Mouse (Mus musculus): ENCODE results near the gene Gm8356. TPM values are rescaled to one million over a fixed set of nuclear protein-coding genes. Genes with fewer than 3 reads are reported as not detected.
"Not testable (repeated sequence)": the region's sequence is repeated elsewhere in the genome, so short reads cannot be mapped to it uniquely, and the experiment has no call there.

The Gm8356 gene
- total RNA-seq (2014; rRNA removed), result not detected in 2 replicates
- polyA plus RNA-seq (2015; fragmentation: Nextera tagmentation; extraction: Ambion mirVana), result not detected in 2 replicates

DNA sequence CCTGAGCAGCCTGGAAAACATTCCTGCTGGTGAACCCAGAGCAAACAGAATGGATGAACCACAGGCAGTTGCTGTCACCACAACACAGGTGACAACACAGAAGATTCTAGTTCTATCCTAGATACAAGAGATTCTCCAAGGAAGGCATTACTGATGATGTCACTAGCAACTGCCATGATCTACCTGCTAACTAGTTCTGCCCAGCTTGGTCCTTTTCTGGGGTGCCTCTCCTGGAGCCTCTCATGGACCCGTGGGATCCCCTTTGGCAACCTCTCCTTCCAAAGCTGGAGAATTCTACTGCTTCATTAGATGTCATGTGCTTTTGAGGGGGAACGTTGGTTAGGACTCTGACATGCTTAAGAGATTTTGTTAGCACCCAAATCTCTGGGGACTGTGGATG lies at the start of gene Gm8356:
Gene Gm8356, minus strand, starts transcription at position 101 of the 400 bp plus-strand sequence.
- ATAC-seq (ENCODE audit: low FRiP score); H3K4me2 ChIP-seq (ENCODE audit: low read depth, low read length, poor library complexity, severe bottlenecking); H3K27me3 ChIP-seq (ENCODE audit: insufficient read depth, low read length); DNase-seq (ENCODE audit: low spot score); H3K4me1 ChIP-seq (ENCODE audit: insufficient read depth, low read length); H3K9ac ChIP-seq (replicated peaks; ENCODE audit: low read length, poor library complexity, severe bottlenecking); H3K27ac ChIP-seq (ENCODE audit: low read depth, low read length); H3K9me3 ChIP-seq (ENCODE audit: low read length); H3K4me3 ChIP-seq (ENCODE audit: low read depth, low read length); H3K36me3 ChIP-seq (ENCODE audit: insufficient read depth, low read length): not testable (repeated sequence)
- no CpG with 5 or more reads among the region's 2 CpGs for WGBS

- not testable (repeated sequence) for H3K27me3 ChIP-seq (ENCODE audit: insufficient read depth, low read length); DNase-seq (ENCODE audit: low spot score); H3K4me2 ChIP-seq (ENCODE audit: low read depth, low read length, poor library complexity, severe bottlenecking); H3K36me3 ChIP-seq (ENCODE audit: insufficient read depth, low read length); H3K9me3 ChIP-seq (ENCODE audit: low read length); H3K27ac ChIP-seq (ENCODE audit: low read depth, low read length); H3K4me3 ChIP-seq (ENCODE audit: low read depth, low read length); H3K4me1 ChIP-seq (ENCODE audit: insufficient read depth, low read length); H3K9ac ChIP-seq (replicated peaks; ENCODE audit: low read length, poor library complexity, severe bottlenecking); ATAC-seq (ENCODE audit: low FRiP score)
- WGBS, result 35% methylated on average over 1 of the region's 1 CpGs
Observed at GRCm38 (mm10) chr14:6486331-6486730, 50.8 kb downstream of the Gm8356 start.

DNA sequence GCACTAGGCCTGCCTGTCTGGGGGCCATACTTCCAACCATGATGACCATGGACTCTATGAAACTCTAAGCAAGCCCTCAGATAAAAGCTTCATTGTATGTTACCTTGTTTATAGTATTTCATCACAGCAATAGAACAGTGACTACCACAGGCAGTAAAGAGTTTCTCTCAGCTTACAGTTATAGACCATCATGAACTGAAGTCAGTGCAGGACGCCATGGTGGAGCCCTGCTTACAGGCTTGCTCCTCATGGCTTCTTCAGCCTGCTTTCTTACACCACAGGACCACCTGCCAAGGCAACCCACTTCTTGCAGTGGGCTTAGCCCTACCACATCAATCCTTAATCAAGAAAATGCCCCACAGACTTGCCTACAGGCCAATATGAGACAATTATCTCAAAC lies 51.5 kb downstream of the Gm8356 start:
- not testable (repeated sequence) for H3K4me1 ChIP-seq (ENCODE audit: insufficient read depth, low read length); ATAC-seq (ENCODE audit: low FRiP score); H3K9ac ChIP-seq (replicated peaks; ENCODE audit: low read length, poor library complexity, severe bottlenecking); H3K36me3 ChIP-seq (ENCODE audit: insufficient read depth, low read length); H3K4me2 ChIP-seq (ENCODE audit: low read depth, low read length, poor library complexity, severe bottlenecking); H3K27ac ChIP-seq (ENCODE audit: low read depth, low read length); H3K9me3 ChIP-seq (ENCODE audit: low read length); DNase-seq (ENCODE audit: low spot score); H3K4me3 ChIP-seq (ENCODE audit: low read depth, low read length); H3K27me3 ChIP-seq (ENCODE audit: insufficient read depth, low read length)
- no CpG with 5 or more reads among the region's 1 CpGs for WGBS

- H3K27me3 ChIP-seq (ENCODE audit: insufficient read depth, low read length); ATAC-seq (ENCODE audit: low FRiP score); H3K9ac ChIP-seq (replicated peaks; ENCODE audit: low read length, poor library complexity, severe bottlenecking); H3K36me3 ChIP-seq (ENCODE audit: insufficient read depth, low read length); H3K4me3 ChIP-seq (ENCODE audit: low read depth, low read length); H3K4me1 ChIP-seq (ENCODE audit: insufficient read depth, low read length); DNase-seq (ENCODE audit: low spot score); H3K4me2 ChIP-seq (ENCODE audit: low read depth, low read length, poor library complexity, severe bottlenecking); H3K9me3 ChIP-seq (ENCODE audit: low read length); H3K27ac ChIP-seq (ENCODE audit: low read depth, low read length): not testable (repeated sequence)
- WGBS, result 85% methylated on average over 7 of the region's 8 CpGs
Observed at GRCm38 (mm10) chr14:6482126-6482525, 55.0 kb downstream of the Gm8356 start.

Other genes starting within 250 kb of the Gm8356 start
- not detected in 2 replicates for gene Gm21103, start 232.4 kb downstream of the Gm8356 start, total RNA-seq (2014; rRNA removed)
- gene Gm21103, start 232.4 kb downstream of the Gm8356 start, polyA plus RNA-seq (2015; fragmentation: Nextera tagmentation; extraction: Ambion mirVana), result 0.23 TPM in 1 of 2 replicates, not detected in the other
- not detected in 2 replicates for gene Gm3618, start 193.6 kb downstream of the Gm8356 start, total RNA-seq (2014; rRNA removed)
- gene Gm3618, start 193.6 kb downstream of the Gm8356 start, polyA plus RNA-seq (2015; fragmentation: Nextera tagmentation; extraction: Ambion mirVana), result not detected in 2 replicates
- gene Gm16440, start 147.0 kb downstream of the Gm8356 start, total RNA-seq (2014; rRNA removed), result not detected in 2 replicates
- gene Gm16440, start 147.0 kb downstream of the Gm8356 start, polyA plus RNA-seq (2015; fragmentation: Nextera tagmentation; extraction: Ambion mirVana), result not detected in 2 replicates
- gene Gm3591, start 124.8 kb downstream of the Gm8356 start, total RNA-seq (2014; rRNA removed), result 6.5 and 8.1 TPM in 2 replicates
- gene Gm3591, start 124.8 kb downstream of the Gm8356 start, polyA plus RNA-seq (2015; fragmentation: Nextera tagmentation; extraction: Ambion mirVana), result 7.9 and 8.2 TPM in 2 replicates
- not detected in 2 replicates for gene Gm3594, start 92.7 kb downstream of the Gm8356 start, total RNA-seq (2014; rRNA removed)
- gene Gm3594, start 92.7 kb downstream of the Gm8356 start, polyA plus RNA-seq (2015; fragmentation: Nextera tagmentation; extraction: Ambion mirVana), result not detected in 2 replicates
- gene Gm3629, start 53.3 kb upstream of the Gm8356 start, total RNA-seq (2014; rRNA removed), result 0.22 and 2.4 TPM in 2 replicates
- 0.79 and 0.91 TPM in 2 replicates for gene Gm3629, start 53.3 kb upstream of the Gm8356 start, polyA plus RNA-seq (2015; fragmentation: Nextera tagmentation; extraction: Ambion mirVana)
- 0.76 TPM in 1 of 2 replicates, not detected in the other for gene Gm3460, start 85.1 kb upstream of the Gm8356 start, total RNA-seq (2014; rRNA removed)
- 0.81 TPM in 1 of 2 replicates, not detected in the other for gene Gm3460, start 85.1 kb upstream of the Gm8356 start, polyA plus RNA-seq (2015; fragmentation: Nextera tagmentation; extraction: Ambion mirVana)
- gene Gm10251, start 146.9 kb upstream of the Gm8356 start, total RNA-seq (2014; rRNA removed), result not detected in 2 replicates
- not detected in 2 replicates for gene Gm10251, start 146.9 kb upstream of the Gm8356 start, polyA plus RNA-seq (2015; fragmentation: Nextera tagmentation; extraction: Ambion mirVana)
- gene Gm8050, start 183.0 kb upstream of the Gm8356 start, total RNA-seq (2014; rRNA removed), result not detected in 2 replicates
- not detected in 2 replicates for gene Gm8050, start 183.0 kb upstream of the Gm8356 start, polyA plus RNA-seq (2015; fragmentation: Nextera tagmentation; extraction: Ambion mirVana)
- gene Gm3636, start 205.0 kb upstream of the Gm8356 start, total RNA-seq (2014; rRNA removed), result 8.5 and 9.0 TPM in 2 replicates
- 14.9 and 19.0 TPM in 2 replicates for gene Gm3636, start 205.0 kb upstream of the Gm8356 start, polyA plus RNA-seq (2015; fragmentation: Nextera tagmentation; extraction: Ambion mirVana)
- not detected in 2 replicates for gene Gm8362, start 237.1 kb upstream of the Gm8356 start, total RNA-seq (2014; rRNA removed)
- not detected in 2 replicates for gene Gm8362, start 237.1 kb upstream of the Gm8356 start, polyA plus RNA-seq (2015; fragmentation: Nextera tagmentation; extraction: Ambion mirVana)